Mouse (Mus musculus): ENCODE measurements around the gene Rnf144b.

Gene Rnf144b

DNA sequence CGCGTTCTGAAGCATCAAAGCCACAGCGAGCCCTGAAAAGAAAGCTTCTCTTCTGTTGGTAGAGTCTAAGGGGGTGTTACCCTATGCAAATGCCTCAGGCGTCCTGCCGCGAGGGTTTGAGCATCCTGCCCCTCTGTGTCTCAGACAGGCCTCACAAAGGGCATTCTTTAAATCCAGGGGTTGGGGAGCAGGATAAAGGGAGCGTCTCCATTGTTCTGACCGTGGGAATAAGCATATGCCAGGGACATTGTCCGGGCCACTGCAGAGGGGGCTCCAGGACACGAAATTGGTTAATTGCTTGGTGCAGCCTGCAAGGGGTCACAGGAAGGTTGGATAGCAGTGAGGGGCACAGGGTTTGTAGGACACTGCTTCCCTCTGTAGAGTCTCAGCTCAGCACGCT lies 151.0 kb downstream of the Rnf144b start:
- peak; percentile 2 to 7 for DNase-seq

- DNase-seq: no peak
Measured at GRCm38 (mm10) chr13:47274139-47274538, 151.7 kb downstream of the Rnf144b start.

- no peak for DNase-seq
Measured at GRCm38 (mm10) chr13:47277000-47277823, 154.8 kb downstream of the Rnf144b start.

DNA sequence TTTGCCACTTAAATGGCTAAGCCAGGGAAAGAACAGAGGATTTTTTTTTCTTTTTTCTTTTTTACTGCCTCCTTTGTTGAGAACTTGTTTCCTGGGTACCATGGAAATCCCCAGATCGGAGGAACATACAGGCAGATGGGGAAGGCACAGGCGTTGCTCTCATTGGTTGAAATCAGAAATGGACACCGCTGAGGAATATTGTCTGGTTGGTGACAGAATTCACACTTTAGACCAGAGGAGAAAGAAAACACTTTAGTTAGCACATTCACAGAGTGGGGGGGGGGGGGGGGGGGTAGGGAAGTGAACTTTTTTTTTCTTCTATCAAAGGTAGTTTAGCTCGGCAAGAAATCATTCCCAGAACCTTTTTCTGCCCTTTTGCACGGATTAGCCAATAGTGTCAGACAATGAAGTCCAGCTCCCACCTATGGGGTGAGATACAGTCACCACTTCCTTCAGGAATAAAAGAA lies 155.4 kb downstream of the Rnf144b start:
- DNase-seq: no peak

GRCm38 (mm10) chr13:47282221-47282620 lies 159.8 kb downstream of the Rnf144b start:
- DNase-seq: no peak

- DNase-seq: peak; percentile 28 to 36
Measured at GRCm38 (mm10) chr13:47288449-47288848, 166.0 kb downstream of the Rnf144b start.

- no peak for DNase-seq
Measured at GRCm38 (mm10) chr13:47296465-47296864, 174.0 kb downstream of the Rnf144b start.
